Mouse (Mus musculus) gastrocnemius, postnatal 25 days (tissue): ENCODE results near the gene Hecw2. TPM values are rescaled to one million over a fixed set of nuclear protein-coding genes. Genes with fewer than 3 reads are reported as not detected.

Experiments used
- DNase-seq: peaks from one replicate; pipeline ENCODE4 v3.0.0; 2022
- total RNA-seq, 2 experiments: library from RNA; stranded (reverse); gene quantifications; 1 replicate in 1 of 2; 2 replicates in 1 of 2; pipeline ENCODE4 v1.2.3; 2021

The Hecw2 gene
- total RNA-seq, 2 experiments from 2014 or later, result 3.1 to 4.3 TPM

DNA sequence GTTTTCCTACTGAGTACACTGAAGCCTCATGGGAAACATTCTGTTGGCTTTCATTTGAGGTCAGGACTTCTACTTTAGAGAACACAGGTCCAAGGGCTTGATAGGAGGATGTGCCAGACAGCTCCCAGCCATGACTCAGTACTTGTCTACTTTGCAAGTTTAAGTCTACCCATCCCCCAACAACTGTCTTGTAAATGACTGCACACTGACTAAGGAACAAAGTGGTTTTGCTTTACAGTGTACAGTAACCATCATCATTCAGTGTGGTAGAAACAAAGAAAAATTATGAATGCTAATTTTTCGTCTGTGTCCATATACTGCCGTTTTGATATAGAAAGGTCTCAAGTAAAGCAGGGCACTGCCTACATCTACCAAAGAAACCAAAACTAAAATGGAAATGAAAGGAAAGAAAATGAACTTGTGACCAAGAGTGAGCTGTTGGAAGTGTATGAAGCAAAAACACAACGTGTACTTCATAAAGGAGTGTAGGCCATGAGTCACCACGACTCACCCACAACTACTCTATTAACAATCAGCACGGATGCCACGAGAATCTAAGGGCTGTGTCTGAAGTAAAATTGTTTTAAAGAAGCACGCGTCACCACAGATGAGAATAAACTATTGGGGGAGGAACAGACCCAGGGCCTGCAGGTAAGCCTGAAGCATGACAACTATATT lies 356.6 kb downstream of the Hecw2 start:
- DNase-seq, result no peak

DNA sequence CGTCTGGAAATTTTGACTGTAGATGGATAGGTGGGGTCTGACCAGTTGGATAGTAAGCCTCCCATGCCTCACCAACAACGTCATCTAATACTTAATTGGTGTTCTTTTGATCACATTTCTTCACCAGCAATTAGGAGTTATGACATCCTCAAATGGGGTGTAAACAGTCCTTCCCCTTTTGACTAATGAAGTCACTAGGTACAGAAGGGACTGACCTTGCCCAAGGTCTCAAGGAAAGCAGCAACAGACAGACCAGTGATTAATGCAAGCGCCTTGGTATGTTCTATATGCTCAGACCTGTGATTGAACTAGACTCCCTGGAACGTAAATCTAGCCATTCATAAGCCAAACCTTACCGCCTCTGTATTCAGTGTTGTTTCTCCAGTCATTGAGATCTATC lies 364.7 kb downstream of the Hecw2 start:
- DNase-seq, result no peak

DNA sequence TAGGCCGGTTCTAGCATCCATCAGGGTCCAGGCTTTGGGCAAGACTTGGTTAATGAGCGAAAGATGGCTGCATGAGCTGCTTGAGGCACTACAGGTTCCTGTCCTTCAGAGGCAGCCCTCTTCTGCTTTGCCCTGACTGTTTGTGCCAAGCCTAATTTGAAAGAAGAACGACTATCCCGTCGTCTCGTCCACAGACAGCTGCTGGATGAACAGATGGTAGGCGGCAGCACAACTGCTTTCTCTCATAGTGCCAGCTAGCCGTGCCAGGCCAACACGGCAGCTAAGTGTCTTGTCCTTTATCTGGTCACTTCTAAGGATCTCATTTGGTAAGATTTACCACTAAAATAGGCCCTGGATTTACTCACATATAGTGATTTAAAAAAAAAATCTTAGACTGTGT lies 365.9 kb downstream of the Hecw2 start:
- no peak for DNase-seq

DNA sequence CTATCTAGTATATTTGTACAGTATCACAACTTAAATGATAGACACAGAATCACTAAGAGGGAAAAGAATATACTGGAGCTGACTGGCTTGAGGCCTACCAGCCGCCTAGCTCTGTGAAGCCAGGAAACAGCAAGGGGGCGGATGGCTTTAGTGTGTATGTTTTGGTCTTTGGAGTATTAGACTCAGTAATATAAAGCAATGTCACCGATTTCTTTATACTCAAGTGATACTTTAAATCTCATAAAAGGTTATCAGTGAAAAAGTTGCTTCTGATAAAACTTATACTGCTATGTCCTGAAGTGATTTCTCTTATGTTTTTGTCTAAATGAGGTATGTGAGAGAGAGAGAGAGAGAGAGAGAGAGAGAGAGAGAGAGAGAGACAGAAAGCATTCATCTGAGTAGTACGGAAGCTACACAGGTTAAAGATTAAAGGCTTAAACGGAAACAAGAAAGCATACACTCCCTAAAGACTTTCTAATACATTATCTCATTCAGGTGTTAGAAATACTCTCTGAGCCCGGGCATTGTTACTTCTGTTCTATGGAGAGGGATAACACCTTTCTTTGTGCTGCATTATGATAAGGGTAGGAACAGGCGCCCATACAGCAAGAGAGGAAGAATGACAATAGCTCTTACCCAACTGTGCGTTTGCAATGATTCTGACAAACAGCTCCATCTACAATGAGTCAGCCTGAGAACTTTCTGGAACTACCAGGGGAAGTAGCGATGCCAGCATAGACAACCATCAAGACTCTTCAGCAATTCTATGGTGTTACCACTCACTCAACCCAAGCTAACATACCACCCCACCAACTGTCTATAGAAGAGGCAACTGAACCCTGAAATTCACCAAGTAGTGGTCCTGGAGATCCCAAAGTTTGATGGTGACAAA lies 370.3 kb downstream of the Hecw2 start:
- no peak for DNase-seq

DNA sequence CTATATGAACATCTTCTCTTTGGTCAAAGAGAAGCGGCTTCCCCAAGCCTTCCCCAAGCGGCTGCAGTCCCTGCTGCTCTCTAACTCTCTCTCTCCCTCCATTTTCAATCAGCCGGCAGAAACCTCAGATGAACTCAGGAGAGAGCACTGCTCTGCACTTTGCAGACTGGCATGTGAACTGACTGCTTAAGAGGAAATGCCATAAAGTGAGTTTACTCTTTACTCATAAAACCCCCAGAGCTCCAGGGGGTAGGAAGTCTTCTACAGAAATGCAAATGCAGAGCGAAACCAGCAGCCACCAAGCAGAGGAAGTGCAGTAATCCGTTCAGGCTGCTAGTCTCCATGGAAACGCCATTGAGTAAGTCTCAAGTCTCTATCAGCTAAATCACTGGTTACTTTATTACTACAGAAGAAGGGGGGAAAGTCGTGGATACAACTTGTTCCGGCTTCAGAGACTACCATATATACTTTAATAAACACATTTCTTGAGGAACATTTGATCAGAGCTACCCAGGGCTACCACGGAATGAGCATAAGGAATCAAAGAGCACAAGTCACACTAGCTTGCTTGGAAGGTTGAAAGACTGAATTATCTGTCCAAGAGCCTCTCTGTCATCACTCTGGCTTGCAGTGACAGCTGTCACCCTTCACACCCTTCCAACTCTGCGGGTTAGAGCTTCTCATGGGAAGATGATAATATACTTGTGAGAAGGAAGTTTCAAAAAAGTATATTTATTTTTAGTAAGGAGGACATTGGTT lies 371.1 kb downstream of the Hecw2 start:
- DNase-seq, result no peak

DNA sequence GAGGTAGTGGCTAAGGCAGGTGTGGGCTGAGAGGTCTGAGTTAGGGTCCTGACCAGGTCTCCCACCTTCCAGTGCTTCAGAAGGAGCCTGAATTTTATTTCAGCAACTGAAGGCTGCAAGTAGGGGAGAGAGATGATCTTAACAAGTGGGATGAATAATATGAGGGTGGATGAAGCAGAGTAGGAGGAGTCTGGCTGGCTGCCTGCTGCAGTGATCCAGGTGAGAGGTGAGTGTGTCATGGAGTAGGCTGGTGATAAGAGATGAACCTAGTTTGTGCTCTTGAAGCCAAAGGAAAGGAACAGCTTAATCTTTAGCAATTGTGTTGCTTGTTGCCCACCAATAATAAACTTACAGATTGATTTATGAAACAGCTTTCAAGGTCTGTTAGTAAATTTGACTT lies 373.0 kb downstream of the Hecw2 start:
- DNase-seq, result no peak

DNA sequence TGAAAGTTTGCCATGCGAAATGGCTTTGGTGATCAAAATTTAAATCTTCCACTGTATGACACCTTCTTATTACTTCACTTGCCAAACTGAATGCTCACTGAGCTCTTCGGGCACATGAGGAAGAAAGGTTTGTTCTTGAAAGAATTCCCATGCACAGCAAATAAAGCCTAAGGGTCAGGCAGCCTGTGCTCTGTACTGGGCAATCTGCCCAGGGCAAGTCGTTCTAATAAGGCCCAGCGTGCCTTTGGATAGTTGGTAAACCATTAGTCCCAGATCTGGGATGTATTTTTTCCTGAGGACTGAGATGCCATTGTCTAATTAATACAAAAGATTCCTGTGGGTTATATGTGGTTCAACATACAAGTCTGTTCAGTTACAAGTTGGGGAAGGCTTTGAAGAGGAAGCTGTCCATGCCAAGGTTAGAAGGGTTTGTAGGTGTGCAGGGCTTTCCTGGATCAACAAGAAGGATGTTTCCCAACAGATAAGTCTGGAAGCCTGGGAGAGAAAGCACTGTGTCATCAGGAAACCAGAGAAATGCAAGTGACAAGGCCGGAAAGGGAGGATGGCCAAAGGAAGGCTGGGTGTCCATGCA lies 374.8 kb downstream of the Hecw2 start:
- no peak for DNase-seq

DNA sequence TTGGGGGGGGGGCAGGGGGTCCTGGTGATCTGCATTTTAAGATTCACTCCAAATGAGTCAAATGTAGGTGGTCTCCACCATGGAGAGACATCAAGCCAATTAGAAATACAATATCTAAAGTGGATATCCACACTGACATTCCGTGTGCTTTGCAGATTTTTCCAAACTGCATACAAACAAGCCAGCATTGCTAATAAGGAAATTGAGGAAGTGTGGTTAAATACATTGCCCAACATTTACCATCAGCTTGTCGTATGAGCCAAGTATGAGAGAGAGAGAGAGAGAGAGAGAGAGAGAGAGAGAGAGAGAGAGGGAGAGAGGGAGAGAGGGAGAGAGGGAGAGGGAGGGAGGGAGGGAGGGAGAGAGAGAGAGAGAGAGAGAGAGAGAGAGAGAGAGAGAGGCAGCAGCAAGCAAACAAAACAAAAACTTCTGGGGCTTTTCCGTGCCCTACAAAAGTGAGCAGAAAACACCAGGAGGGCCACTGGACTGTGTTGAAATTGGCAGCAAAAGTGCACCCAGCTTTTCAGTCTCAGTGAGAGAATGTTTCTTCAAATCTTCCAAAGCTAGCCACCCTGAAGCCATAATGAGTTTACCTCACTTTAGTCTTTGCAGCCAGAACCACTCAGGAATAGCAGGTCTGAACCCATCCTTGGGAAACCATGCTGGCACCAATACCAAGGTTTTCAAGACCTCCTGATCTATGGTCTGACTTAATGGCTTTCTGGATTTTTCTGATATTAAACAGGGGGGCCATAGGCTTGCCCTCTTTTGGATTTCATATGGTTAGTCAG lies 376.7 kb downstream of the Hecw2 start:
- DNase-seq, result no peak

DNA sequence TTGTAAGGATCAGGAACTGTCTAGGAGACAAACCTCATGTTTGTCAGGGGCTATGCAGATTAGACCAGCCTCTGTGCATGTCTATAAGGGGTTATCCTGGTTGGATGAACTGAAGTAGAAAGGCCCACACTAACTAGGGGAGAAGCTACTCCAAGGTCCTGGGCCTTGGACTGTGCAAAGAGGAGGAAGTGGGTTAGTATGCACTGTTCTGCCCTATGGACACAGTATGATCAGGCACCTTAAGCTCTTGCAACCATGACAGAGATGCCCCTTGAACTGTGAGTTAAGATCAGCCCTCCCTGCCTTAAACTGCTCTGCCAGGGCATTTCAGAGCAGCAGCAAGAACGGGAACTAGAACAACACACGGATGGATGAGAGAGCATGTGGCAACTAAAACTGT lies 378.6 kb downstream of the Hecw2 start:
- no peak for DNase-seq

DNA sequence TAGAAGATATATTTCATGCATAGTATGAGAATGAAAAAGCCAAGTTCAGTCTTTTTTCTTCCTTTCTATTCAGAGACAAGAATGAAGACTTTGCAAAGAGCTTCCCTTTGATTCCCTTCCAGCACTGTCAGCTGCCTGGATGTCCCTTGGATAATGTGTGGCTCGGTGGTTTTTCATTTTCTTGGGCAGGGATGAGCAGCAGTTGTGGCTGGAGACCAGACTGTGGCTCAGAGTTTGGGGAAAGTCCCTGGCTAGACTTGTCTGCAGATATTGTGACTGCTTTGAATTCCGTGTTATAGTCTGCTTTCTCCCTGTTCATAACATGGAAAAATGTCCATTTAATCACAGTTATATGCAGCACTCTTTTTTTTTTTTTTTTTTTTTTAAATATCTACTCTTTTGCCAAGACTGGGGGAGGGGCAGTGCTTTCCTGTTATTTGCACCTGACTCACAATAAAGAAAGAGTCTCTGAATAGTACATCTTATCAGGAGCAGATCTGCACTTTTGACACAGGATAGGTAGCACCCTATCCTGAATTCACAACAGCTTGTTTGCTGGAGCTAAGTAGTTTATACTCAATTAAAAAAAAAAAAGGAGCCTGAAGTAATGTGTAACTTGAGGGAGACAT lies 380.8 kb downstream of the Hecw2 start:
- no peak for DNase-seq

DNA sequence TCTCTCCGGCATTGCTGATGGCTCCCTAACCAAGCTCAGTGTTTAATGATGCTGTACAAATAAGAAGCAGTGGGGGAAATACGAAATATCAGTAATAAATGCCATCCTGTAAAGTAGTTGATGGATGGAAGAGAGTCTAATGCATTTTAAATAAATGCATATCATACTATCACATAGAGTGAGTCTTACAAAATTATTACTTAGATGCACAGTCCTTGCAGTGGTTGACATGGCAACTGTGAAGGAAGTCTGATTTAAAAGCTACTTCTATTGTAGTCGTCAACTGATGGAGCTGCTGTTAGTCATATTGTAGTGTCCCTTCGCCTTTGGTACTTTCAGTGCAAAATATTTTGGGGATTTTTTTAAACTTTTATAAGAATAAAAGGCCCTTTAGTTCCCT lies 383.0 kb downstream of the Hecw2 start:
- DNase-seq, result no peak

DNA sequence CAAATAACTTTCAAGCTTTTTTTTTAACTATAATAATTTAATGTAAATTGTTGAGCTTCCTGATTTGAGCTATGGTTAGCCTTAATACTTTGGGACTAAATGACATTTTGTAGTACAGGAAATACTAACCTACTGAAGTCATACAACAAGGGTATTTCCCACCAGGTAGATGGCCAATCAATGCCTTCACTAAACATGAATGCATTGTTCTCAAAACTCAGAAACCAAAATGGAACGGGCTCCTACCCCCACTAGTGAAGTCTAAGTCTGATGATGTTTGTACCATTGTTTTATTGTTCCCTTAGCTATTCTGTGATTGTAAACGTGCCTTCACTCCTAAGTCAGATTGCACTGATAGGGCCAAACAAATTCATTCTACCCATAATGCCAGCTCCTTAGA lies 386.7 kb downstream of the Hecw2 start:
- DNase-seq, result no peak

DNA sequence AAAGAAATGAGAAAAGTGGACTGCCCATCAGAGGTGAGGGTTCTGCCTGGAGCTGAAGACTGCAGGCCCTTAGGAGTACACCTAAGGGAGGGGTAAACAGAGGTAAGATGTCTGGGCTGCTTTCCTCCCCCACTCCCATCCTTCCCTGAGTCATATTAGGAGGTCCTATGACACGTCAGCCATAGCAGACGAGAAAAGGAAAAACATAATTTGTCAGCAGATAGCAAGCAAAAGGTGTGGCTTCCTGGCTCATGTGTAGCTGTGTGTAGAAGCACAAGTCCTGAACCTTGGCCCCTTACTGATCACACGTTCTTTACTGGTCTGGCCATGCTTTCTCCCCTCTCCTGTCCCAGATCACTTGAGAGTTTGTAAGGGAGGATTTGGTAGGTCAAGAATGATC lies 397.2 kb downstream of the Hecw2 start:
- no peak for DNase-seq

DNA sequence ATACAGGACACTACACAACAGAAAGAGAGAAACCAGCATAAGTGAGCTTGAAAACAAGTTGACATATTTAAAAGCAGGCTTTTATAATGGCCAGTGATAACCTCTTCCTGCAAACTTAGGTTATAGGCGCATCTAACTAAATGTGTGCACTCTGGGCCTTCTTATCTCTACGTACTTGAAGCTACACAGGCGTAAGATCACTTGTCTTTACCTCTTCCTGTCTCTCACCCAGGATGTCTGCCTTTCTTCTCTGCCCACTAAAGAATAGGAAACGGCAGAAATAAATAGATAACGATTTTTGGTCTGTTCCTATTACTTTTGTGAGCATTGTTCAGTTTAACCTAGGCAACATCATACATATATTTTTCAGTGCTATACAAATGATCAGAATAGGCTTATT lies 397.9 kb downstream of the Hecw2 start:
- DNase-seq, result no peak

DNA sequence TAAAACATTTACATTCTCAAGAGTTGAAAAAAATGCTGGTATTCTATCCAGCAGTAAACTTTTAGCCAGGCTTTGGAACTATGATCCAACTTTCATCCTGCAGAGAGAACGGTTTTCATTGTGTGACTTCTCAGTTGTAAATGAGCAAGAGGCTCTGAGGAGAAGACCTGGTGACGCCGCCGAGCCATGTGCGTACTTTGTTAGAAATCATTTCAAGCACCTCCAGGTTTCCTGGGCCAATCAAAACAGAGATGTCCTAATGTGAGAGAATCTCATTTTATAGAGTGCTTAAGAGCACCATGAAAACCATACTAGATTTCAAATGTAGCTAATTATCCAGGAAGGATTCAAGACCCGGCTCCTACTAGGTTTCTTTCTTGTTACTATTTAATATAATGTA lies 398.7 kb downstream of the Hecw2 start:
- DNase-seq, result no peak

DNA sequence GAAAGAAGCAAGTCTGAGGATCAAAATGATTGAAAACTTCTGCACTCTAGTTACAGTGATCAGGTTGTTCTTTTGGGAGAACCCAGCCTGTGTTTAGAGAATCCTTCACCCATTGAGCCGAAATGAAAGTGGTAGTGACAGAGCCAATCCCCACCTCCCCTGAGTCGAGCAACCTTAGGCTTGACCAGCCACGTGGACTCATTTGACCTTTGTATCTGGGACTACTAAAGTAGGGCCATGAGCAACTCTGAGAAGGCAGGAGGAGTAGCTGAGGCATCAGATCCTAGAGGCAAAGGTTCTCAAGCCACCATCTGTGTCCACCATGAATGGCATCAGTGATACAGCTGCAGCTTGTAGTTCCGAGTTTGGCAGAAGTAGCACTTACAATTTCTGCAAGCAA lies 399.4 kb downstream of the Hecw2 start:
- no peak for DNase-seq

DNA sequence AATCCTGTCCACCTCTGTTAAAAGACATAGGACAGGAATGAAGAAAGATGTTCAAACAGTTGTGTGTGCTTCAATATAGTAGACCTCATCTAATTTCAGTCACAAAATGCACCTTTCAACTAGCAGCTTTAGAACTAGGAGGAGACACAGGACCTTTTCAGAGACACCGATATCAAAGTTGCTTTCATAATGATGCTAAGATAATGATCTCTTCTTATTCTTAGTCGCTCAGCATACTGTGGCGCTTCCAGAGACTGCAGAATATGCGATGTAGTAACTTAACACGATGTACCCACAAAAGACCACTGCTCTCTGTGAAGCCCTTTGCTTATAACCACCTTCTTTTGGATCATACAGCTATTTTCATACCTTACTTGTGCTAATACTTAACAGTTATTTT lies 399.9 kb downstream of the Hecw2 start:
- no peak for DNase-seq

DNA sequence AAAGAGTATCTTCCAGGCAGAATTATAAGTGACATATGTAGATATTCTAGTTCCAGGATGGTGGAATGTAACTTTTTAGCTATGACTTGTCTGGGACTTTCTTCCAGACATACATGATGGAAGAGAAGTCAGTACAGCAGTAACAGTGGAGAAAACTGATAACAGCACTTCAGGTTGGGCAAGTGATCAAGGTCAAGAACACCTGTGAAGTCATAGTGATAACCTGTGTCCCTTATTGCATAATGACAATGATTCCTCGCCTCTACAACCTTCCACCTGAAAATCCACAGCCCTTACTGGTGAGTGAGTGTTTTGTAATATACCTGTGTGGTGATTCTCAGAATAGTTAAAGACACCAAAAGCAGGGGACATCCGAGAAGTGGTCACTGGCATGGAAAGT lies 400.7 kb downstream of the Hecw2 start:
- DNase-seq, result no peak

DNA sequence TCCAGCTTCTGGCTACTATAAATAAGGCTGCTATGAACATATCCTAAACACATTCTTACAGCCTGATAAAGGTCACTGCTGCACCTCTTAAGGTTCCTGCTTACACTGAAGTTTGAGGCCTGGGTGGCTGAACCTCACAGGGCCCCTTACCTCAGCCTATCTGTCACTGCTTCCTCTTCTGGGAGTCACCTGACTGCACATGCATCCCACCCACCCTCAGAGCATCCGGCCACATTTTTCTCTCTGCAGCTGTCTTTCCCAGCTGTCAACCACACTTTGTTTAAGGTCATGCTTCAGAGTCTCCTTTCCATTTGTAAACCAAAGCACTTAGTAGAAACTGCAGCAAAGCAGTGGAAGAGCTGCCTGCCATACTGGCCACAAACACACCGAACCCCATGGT lies 403.6 kb downstream of the Hecw2 start:
- DNase-seq, result peak; percentile 15

DNA sequence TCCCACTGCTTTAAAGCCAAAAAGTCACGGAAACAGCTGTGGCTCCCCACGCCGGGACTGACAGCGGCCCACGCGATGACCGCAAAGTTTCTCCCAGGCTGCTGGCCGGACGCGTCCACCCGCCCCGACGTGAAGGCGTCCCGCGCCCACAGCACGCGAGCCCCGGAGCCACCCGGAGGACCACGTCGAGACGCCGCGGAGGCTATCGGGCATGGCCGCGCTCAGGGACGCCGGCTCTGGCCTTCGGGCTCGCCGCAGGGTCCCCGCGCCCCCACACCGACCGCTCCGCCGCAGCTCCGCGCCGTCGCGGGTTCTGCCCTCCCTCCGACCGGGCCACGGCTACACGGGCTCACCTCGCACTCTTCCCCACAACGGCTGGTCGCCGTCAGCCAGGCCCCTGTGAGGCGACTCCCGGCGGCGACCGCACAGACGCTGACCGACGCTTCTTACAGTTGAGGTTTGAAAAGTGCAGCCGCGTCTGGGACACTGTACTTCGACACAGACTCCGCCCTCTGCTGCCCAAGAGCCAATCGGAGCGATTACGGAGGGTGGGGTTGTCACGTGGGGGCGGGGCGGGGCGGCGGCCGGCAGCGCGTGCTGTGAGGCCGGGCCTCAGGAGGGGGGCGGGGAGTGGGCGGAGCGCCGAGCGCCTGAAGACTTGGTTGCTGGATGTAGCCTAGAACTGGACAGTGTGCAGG lies 410.1 kb downstream of the Hecw2 start, which contains the start of gene Stk17b:
TSS of gene Stk17b (minus strand) at position 504 of the 698 bp plus-strand sequence.
- DNase-seq, result peak; percentile 97

DNA sequence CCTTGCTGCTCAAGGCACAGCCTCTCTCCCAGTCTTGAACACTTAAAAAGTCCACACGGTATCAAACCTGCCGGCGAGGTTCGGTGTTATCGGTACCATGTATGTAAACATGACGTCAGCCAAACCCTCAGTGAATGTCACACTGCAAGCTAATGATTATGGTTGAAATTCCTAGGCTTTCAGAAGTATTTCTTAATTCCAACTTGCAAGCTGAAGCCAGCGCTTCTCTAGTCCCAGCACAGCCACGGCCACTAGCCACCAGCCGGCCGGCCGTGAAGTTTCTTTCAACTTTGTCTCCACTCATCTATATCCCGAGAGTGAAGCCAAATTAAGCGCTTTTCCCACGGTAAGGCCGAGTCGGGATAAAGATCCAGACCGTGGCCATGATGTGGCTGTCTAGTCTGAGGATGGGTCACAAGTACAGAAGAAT lies 410.7 kb downstream of the Hecw2 start:
- DNase-seq, result peak; percentile 13
